Comparison of ENCODE assay signal across 9 mouse cellular contexts in genomic region chr11:45539459-45539858, GRCm38 (mm10).
A peak's percentile ranks its signal among the peaks of the same experiment; 100 is the strongest.
DNase-seq lines count a peak whose midpoint lies in the region; ATAC-seq and TF ChIP-seq lines count a peak whose summit lies in the region.
"Had no signal": no experiment of that assay in that cellular context is flagged by ENCODE, and none has a peak within 500 bp of the region (broad histone marks: within the 10 kb centered on the region; RNA-seq: fewer than 3 reads in every experiment).

No protein-coding gene starts in this region.

- H3K4me3 ChIP-seq in C2C12 (ENCODE audit: insufficient read depth, poor library complexity, severe bottlenecking): no peak overlapping the region
- no peak overlapping the region for H3K4me3 ChIP-seq in forebrain, embryonic 12.5 days (replicated peaks)
- no peak overlapping the region for H3K4me3 ChIP-seq in lung, embryonic 14.5 days (ENCODE audit: low read depth, low read length)
- H3K4me3 ChIP-seq: stomach, embryonic 15.5 days had no signal

- 53% methylated on average over 4 of the region's 4 CpGs for WGBS in forebrain, embryonic 12.5 days
- 46% methylated on average over 4 of the region's 4 CpGs for WGBS in lung, embryonic 14.5 days

- H3K79me2 ChIP-seq in C2C12 (ENCODE audit: control insufficient read depth, insufficient read depth): no peaks in the 10 kb centered on the region

- H3K4me2 ChIP-seq in forebrain, embryonic 12.5 days: no peak overlapping the region
- H3K4me2 ChIP-seq in lung, embryonic 14.5 days: no peak overlapping the region
- H3K4me2 ChIP-seq: stomach, embryonic 15.5 days had no signal

- H3ac ChIP-seq in C2C12 (ENCODE audit: control insufficient read depth, insufficient read length, low read depth): no peak overlapping the region

- no peaks in the 10 kb centered on the region for H3K9me3 ChIP-seq in forebrain, embryonic 12.5 days
- no peaks in the 10 kb centered on the region for H3K9me3 ChIP-seq in lung, embryonic 14.5 days (ENCODE audit: low read depth, low read length)
- H3K9me3 ChIP-seq: stomach, embryonic 15.5 days had no signal

- peak; percentile 60 for DNase-seq in brain, embryonic 18.5 days (ENCODE audit: low read depth, low spot score)
- peak; percentile 73 to 78 for DNase-seq in heart, postnatal 36 days
- DNase-seq in layer of hippocampus, adult 18-20 months (ENCODE audit: low spot score in 2 of 2): peak; percentile 31 to 78
- peak; percentile 92 for DNase-seq in lung, embryonic 14.5 days
- DNase-seq in retina, embryonic 14.5 days (ENCODE audit: low spot score): peak; percentile 90
- peak; percentile 24 for DNase-seq in urinary bladder, adult 2 months (ENCODE audit: low spot score)

- H3K27me3 ChIP-seq in C2C12 (ENCODE audit: control insufficient read depth, insufficient read depth, insufficient read length): no peaks in the 10 kb centered on the region
- 0 out of 2 replicates have a peak, but pooled peaks cover 2% of the 10 kb centered on the region for H3K27me3 ChIP-seq in forebrain, embryonic 12.5 days
- H3K27me3 ChIP-seq in lung, embryonic 14.5 days (ENCODE audit: insufficient read depth, low read length): no peaks in the 10 kb centered on the region
- H3K27me3 ChIP-seq: stomach, embryonic 15.5 days had no signal

- peak; percentile 39 for TF ChIP-seq CTCF in C2C12 (IDR thresholded peaks at IDR 0.05; ENCODE audit: control insufficient read depth, insufficient read depth, insufficient read length)
- TF ChIP-seq CTCF in lung, embryonic 14.5 days (IDR thresholded peaks at IDR 0.05; ENCODE audit: low read depth): peak; percentile 84

- ATAC-seq in forebrain, embryonic 12.5 days (ENCODE audit: low FRiP score): peak; percentile 71; the same call in 1 of the 2 replicates
- ATAC-seq in lung, embryonic 14.5 days (ENCODE audit: insufficient read depth): peak; percentile 75; the same call in 1 of the 2 replicates

- no peak overlapping the region for H3K9ac ChIP-seq in forebrain, embryonic 12.5 days
- H3K9ac ChIP-seq in lung, embryonic 14.5 days: no peak overlapping the region
- H3K9ac ChIP-seq: stomach, embryonic 15.5 days had no signal

- no peaks in the 10 kb centered on the region for H3K36me3 ChIP-seq in C2C12 (ENCODE audit: control insufficient read depth, insufficient read depth)
- H3K36me3 ChIP-seq in forebrain, embryonic 12.5 days (replicated peaks): no peaks in the 10 kb centered on the region
- H3K36me3 ChIP-seq in lung, embryonic 14.5 days (ENCODE audit: insufficient read depth): no peaks in the 10 kb centered on the region
- H3K36me3 ChIP-seq: stomach, embryonic 15.5 days had no signal

- intact Hi-C loops in heart, postnatal 36 days (cut with DNase I): loop anchor here (1.0 to 10.0 kb wide), 4 partner anchors 195 to 953 kb away; no protein-coding TSS in a partner anchor

- H3K4me1 ChIP-seq in forebrain, embryonic 12.5 days: peaks cover 7% of the 10 kb centered on the region
- no peaks in the 10 kb centered on the region; the same call in 1 of the 2 replicates for H3K4me1 ChIP-seq in lung, embryonic 14.5 days (ENCODE audit: insufficient read depth)

- no peaks in the 10 kb centered on the region for H3K79me3 ChIP-seq in C2C12 (ENCODE audit: low read depth)

- H3K27ac ChIP-seq in forebrain, embryonic 12.5 days: no peak overlapping the region
- no peak overlapping the region for H3K27ac ChIP-seq in lung, embryonic 14.5 days (ENCODE audit: low read depth)

TF ChIP-seq in C2C12, 6 proteins besides CTCF, POLR2A, EP300 and RAD21:
- TF ChIP-seq MAX (IDR thresholded peaks at IDR 0.05): no peak
- no peak for TF ChIP-seq USF1 (IDR thresholded peaks at IDR 0.05; ENCODE audit: low read depth)
- no peak for TF ChIP-seq FOSL1 (IDR thresholded peaks at IDR 0.05; ENCODE audit: insufficient read depth, low read length, poor library complexity, severe bottlenecking)
- no peak for TF ChIP-seq MYOD1 (IDR thresholded peaks at IDR 0.05; ENCODE audit: control insufficient read depth, insufficient read length, low read depth)
- no peak for TF ChIP-seq CEBPB (IDR thresholded peaks at IDR 0.05; ENCODE audit: low read depth)
- TF ChIP-seq MYOG (IDR thresholded peaks at IDR 0.05; ENCODE audit: control insufficient read depth, extremely low read depth, insufficient read length): no peak

Comparison
In these comparisons a context has a peak if more than half of its experiments do, and no peak if none do; other contexts are left out.
1. DNase-seq: peak in every context shown above with its lines; median percentile 92 in lung, embryonic 14.5 days; 90 in retina, embryonic 14.5 days; 76 in heart, postnatal 36 days; 60 in brain, embryonic 18.5 days; 54 in layer of hippocampus, adult 18-20 months; 24 in urinary bladder, adult 2 months.